Mouse (Mus musculus) embryonic fibroblast, embryonic 13.5 days (primary cell): ENCODE data around the gene Fam136a.

Experiments
- CTCF ChIP-seq: IDR thresholded peaks from 2 replicates; pipeline ENCODE4 v1.5.1; 2011; ENCODE audit warnings: mild to moderate bottlenecking, control low read depth, low read length, moderate library complexity, borderline replicate concordance; ENCODE audit not compliant: insufficient read depth
- POLR2A ChIP-seq: IDR thresholded peaks from 2 replicates; pipeline ENCODE4 v1.6.1; 2011; ENCODE audit warnings: low read depth, mild to moderate bottlenecking, control low read depth, low read length, moderate library complexity

DNA sequence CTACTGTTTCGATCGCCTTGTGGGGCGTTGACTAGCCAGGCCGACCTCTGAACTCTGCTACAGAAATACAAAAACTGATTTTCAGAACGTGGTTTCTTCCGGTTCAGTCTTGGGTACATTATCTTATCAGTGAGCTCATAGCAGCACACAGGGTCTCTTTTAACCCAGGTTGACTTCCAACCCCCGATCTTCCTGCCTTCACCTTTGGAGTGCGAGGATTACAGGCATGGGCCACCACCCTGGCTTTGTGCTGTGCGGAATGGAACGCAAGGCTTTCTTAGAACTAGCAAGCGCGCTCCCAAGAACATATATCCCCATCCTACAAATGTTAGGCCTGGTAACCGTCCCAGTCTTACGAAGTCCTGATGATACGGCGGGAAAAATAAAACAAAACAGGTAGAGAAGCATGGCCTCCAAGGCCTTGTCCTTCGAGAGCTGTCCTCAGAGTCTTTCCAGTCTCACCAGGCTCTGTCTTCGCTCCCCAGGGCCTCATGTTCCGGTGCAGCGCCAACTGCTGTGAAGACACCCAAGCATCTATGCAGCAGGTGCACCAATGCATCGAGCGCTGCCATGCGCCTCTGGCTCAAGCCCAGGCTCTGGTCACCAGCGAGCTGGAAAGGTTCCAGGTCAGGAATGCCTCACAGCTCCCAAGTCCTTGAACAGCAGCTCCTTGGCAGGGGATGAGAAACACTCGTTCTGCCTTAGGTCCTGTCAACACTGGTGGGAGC lies 843 bp downstream of the Fam136a start:
- TF ChIP-seq CTCF (no peak), POLR2A (no peak)
